Mouse (Mus musculus) embryonic facial prominence, embryonic 10.5 days (tissue): ENCODE results near the gene Gstp3. TPM values are rescaled to one million over a fixed set of nuclear protein-coding genes. Genes with fewer than 3 reads are reported as not detected.
"Not testable (repeated sequence)": the region's sequence is repeated elsewhere in the genome, so short reads cannot be mapped to it uniquely, and the experiment has no call there.

ENCODE experiments used
- DNase-seq: peaks from one replicate; pipeline ENCODE4 v3.0.0-alpha.2; 2017; ENCODE audit warnings: low spot score
- H3K27ac ChIP-seq: fragments of 300-500 bp; sonication (generic); replicated peaks from 2 replicates; pipeline ENCODE4 v1.5.1; 2016; ENCODE audit warnings: mild to moderate bottlenecking
- H3K27me3 ChIP-seq: fragments of 300-500 bp; sonication (generic); replicated peaks from 2 replicates; pipeline ENCODE4 v1.6.1; 2016; ENCODE audit warnings: low read depth, mild to moderate bottlenecking; ENCODE audit not compliant: poor library complexity, severe bottlenecking
- H3K36me3 ChIP-seq: fragments of 300-500 bp; sonication (generic); replicated peaks from 2 replicates; pipeline ENCODE4 v1.6.1; 2016; ENCODE audit warnings: mild to moderate bottlenecking, moderate library complexity
- H3K4me1 ChIP-seq: fragments of 300-500 bp; sonication (generic); 2 replicates; pipeline ENCODE4 v1.6.1; 2016
- H3K4me3 ChIP-seq: fragments of 300-500 bp; sonication (generic); 2 replicates; pipeline ENCODE4 v1.5.1; 2016; ENCODE audit warnings: mild to moderate bottlenecking, moderate library complexity
- H3K9me3 ChIP-seq: fragments of 300-500 bp; sonication (generic); 2 replicates; pipeline ENCODE4 v1.6.1; 2016; ENCODE audit warnings: mild to moderate bottlenecking
- WGBS: fragments of 180-500 bp; shearing (Covaris S2); methylation state at CpG from one replicate; pipeline ENCODE4 v1.1.7; 2016; 5-methylcytosine and 5-hydroxymethylcytosine counted together
- polyA plus RNA-seq: library from polyadenylated mRNA; unstranded; fragments of >200 nt; fragmentation: Nextera tagmentation; extraction: Ambion mirVana; gene quantifications from 2 replicates; pipeline ENCODE4 v1.2.1, GENCODE M21; 2016

Gene Gstp3
- polyA plus RNA-seq, 1 experiment from 2014 or later = not detected

DNA sequence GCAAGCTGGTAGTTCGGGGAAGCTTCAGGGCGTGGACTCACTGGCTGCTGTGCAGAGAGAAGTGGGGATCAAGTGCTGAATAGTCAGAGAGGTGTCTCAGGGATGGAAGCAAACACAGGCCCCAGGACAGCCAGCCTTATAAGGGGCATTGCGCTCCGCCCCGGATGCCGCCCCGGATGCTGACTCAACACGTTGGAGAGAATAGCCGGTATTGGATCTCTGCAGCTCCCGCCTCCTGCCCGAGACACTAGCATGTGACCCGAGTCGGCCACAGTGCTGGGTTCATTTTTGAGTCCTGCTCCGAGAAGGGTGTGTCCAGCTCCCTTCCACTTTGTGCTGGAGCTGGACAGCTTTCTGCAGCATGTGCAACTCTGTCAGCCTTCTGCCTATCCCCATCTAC is 17.2 kb downstream of the Gstp3 start:
- H3K9me3 ChIP-seq = no peaks in the 10 kb centered on the region
- 81% methylated on average over 14 of the region's 14 CpGs for WGBS
- H3K27ac ChIP-seq = no peak overlapping the region
- H3K27me3 ChIP-seq = no peaks in the 10 kb centered on the region
- no peak for DNase-seq
- H3K4me3 ChIP-seq = no peak overlapping the region
- peaks cover 21% of the 10 kb centered on the region for H3K4me1 ChIP-seq
- H3K36me3 ChIP-seq = no peaks in the 10 kb centered on the region

DNA sequence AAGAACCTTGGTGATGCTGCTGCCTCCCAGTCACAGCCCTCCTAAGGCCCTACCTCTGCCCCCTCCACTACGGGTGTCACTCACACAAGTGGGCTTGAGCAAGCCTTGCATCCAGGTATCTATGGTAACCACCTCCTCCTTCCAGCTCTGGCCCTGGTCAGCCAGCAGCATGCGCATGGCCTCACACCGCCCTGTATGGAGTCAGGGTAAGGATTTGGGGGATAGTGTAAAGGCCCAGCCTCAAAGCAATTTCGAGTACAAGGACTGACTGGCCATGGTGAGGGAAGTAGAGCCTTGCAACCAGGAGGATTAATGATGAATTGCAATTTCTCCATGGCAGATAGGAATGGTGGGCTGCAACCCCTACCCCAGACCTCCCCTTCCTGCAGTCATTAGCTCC is 17.9 kb downstream of the Gstp3 start:
- H3K4me1 ChIP-seq = peaks cover 25% of the 10 kb centered on the region
- H3K36me3 ChIP-seq, H3K9me3 ChIP-seq, H3K27me3 ChIP-seq, H3K27ac ChIP-seq, H3K4me3 ChIP-seq, DNase-seq: not testable (repeated sequence)
- WGBS = 88% methylated on average over 4 of the region's 4 CpGs

- H3K36me3 ChIP-seq, H3K27ac ChIP-seq, DNase-seq, H3K9me3 ChIP-seq, H3K27me3 ChIP-seq, H3K4me3 ChIP-seq: not testable (repeated sequence)
- H3K4me1 ChIP-seq = peaks cover 30% of the 10 kb centered on the region
- 88% methylated on average over 5 of the region's 5 CpGs for WGBS
These were observed 18.4 kb downstream of the Gstp3 start for GRCm38 (mm10) chr19:4040941-4041340.

DNA sequence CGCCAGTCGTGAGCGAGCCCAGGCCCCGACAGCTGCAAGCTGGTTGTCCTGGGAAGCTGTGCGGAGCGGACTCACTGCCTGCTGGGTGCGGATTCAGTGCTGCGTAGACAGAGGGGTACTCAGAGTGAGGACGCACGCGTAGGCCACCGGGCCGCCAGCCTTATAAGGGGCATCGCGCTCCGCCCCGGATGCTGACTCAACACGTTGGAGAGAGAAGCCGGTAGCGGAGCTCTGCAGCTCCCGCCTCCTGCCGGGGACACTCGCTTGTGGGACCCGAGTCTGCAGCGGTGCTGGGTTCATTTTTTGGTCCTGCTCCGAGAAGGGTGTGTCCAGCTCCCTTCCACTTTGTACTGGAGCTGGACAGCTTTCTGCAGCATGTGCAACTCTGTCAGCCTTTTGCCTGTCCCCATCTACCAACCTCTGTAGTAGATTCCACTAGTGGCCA is 21.6 kb downstream of the Gstp3 start, which contains the start of gene Gstp1:
Gene Gstp1 (minus strand): TSS at position 198 of the 445 bp plus-strand sequence.
- peak; percentile 87 for DNase-seq
- Histone ChIP-seq H3K36me3 (peaks cover 13% of the 10 kb centered on the region), H3K27me3 (no peaks in the 10 kb centered on the region), H3K27ac (peak within 1 kb of the TSS; percentile 92), H3K9me3 (no peaks in the 10 kb centered on the region), H3K4me1 (peaks cover 27% of the 10 kb centered on the region), H3K4me3 (peak within 1 kb of the TSS; percentile 73)
- 0% methylated on average over 26 of the region's 26 CpGs for WGBS

DNA sequence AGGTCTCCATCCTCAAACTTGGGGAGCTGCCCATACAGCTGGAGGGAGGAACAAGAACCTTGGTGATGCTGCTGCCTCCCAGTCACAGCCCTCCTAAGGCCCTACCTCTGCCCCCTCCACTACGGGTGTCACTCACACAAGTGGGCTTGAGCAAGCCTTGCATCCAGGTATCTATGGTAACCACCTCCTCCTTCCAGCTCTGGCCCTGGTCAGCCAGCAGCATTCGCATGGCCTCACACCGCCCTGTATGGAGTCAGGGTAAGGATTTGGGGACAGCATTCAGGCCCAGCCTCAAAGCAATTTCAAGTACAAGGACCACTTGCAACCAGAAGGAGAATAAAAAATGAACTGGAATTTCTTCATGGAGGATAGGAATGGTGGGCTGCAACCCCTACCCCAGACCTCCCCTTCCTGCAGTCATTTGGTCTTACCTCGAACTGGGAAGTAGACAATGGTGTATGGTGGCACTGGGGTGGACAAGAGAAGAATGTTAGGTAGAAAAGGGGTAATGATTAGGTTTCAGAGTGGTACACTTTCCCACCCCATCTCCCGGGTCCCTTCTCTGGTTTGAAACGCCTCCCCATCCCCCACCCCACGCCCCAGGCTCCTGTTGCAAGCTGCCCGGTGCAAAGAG is 22.1 kb downstream of the Gstp3 start:
- H3K27ac ChIP-seq = peak overlapping the region; percentile 92

GRCm38 (mm10) chr19:4036327-4037045 is 22.9 kb downstream of the Gstp3 start:
- peak overlapping the region; percentile 27; the same call in 1 of the 2 replicates for H3K4me3 ChIP-seq
- H3K27ac ChIP-seq = peak overlapping the region; percentile 41; the same call in 1 of the 2 replicates
- H3K27me3 ChIP-seq = no peaks in the 10 kb centered on the region
- H3K4me1 ChIP-seq = peaks cover 24% of the 10 kb centered on the region
- H3K36me3 ChIP-seq = peaks cover 13% of the 10 kb centered on the region
- 74% methylated on average over 12 of the region's 12 CpGs for WGBS
- DNase-seq = no peak
- H3K9me3 ChIP-seq = no peaks in the 10 kb centered on the region

More for the DNA sequence above, 22.1 kb downstream of the Gstp3 start:
- peaks cover 27% of the 10 kb centered on the region for H3K4me1 ChIP-seq
- peak overlapping the region; percentile 73 for H3K4me3 ChIP-seq
- DNase-seq, H3K27me3 ChIP-seq, H3K9me3 ChIP-seq: not testable (repeated sequence)
- H3K36me3 ChIP-seq = peaks cover 13% of the 10 kb centered on the region
- WGBS = 31% methylated on average over 8 of the region's 8 CpGs

DNA sequence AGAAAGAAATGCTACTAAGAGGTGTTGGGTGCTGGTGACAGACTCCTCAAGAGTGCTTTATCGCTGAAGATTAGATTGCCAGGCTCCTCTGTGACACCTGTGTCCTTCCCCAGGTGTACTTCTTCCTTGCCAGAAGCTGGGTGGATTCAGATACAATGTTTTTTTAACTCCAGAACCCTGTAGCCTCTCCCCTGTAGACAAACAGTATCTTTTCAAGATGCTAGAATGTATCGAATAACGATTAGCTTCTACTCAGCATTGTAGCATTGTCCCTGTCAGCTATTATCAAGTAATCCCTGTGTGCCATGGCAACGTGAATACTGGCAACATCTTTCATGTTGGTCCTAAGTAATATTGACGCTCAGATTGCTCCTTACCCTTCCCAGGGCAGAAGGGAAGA is 25.6 kb downstream of the Gstp3 start:
- Histone ChIP-seq H3K27me3 (no peaks in the 10 kb centered on the region), H3K4me1 (peaks cover 24% of the 10 kb centered on the region), H3K27ac (no peak overlapping the region), H3K4me3 (no peak overlapping the region), H3K9me3 (no peaks in the 10 kb centered on the region), H3K36me3 (peaks cover 13% of the 10 kb centered on the region)
- WGBS = 69% methylated on average over 5 of the region's 5 CpGs
- DNase-seq = no peak

GRCm38 (mm10) chr19:4033298-4033697 is 26.1 kb downstream of the Gstp3 start:
- no peak for DNase-seq
- Histone ChIP-seq H3K27ac (no peak overlapping the region), H3K9me3 (no peaks in the 10 kb centered on the region), H3K36me3 (peaks cover 13% of the 10 kb centered on the region), H3K4me3 (no peak overlapping the region), H3K27me3 (no peaks in the 10 kb centered on the region), H3K4me1 (peaks cover 22% of the 10 kb centered on the region)
- 79% methylated on average over 3 of the region's 3 CpGs for WGBS

DNA sequence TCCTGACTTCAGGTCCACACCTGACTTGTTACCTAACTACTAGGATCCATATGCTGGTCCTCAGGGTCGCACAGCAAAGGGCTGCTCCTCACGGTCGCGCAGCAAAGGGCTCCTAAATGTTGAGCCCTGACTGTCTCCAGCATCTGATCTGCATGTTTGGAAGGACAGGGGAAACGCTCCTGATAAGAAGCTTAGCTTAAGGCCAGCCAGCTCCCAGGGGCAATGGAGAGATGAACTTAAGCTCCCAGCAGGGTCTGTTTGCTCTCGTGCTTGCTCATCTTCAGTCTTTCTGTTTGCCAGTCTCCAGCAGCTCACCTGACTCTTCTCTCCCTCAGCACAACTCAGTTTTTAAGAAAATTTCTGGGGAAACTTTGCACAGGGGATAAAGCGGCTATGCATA is 26.7 kb downstream of the Gstp3 start:
- no peak for DNase-seq
- Histone ChIP-seq H3K36me3 (peaks cover 13% of the 10 kb centered on the region), H3K4me1 (peaks cover 16% of the 10 kb centered on the region), H3K27ac (no peak overlapping the region), H3K9me3 (no peaks in the 10 kb centered on the region), H3K4me3 (no peak overlapping the region), H3K27me3 (no peaks in the 10 kb centered on the region)
- WGBS = 56% methylated on average over 7 of the region's 7 CpGs

DNA sequence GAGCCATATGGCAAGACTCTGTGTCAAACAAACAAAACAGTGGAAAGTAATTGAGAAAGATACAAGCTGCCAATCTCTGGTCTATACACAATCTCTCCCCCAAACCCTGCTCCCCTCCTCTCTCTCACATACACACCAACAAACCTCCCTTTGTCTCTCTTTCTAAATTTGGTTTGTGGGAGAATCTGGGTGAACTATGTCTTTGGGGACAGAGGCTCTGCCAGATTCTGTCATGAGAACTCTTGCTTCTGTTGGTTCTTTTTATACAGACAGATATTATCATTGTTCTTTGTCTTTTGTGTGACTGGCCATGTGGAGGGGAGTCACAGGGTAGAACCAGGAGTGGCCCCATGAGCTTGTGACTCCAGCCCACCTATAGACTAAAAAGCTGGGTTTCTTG is 31.8 kb downstream of the Gstp3 start:
- no peak for DNase-seq
- Histone ChIP-seq H3K4me3 (no peak overlapping the region), H3K27me3 (no peaks in the 10 kb centered on the region), H3K9me3 (peaks cover 6% of the 10 kb centered on the region; the same call in 1 of the 2 replicates), H3K36me3 (no peaks in the 10 kb centered on the region), H3K27ac (no peak overlapping the region), H3K4me1 (peaks cover 5% of the 10 kb centered on the region)

DNA sequence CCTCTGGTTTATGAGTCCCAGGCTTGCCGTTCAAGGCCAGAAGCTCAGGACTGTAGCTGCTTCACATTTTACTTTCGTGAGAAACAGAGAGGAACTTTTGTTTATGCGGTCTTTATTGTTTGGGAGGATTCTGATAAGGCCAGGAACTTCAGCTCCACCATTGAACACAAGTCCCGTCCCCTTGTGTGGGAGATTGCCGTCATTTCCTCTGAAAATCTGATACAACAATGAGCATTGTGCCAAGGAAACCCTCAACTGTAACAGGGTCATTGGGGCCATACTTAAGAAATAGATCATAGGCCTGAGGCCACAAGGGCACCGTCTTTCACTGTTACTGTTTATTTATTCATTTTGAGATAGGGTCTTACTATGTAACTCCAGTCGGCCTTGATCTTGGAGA is 36.2 kb downstream of the Gstp3 start:
- Histone ChIP-seq H3K27ac (no peak overlapping the region), H3K4me3 (no peak overlapping the region), H3K36me3 (no peaks in the 10 kb centered on the region), H3K27me3 (no peaks in the 10 kb centered on the region), H3K9me3 (peaks cover 6% of the 10 kb centered on the region; the same call in 1 of the 2 replicates), H3K4me1 (peaks cover 17% of the 10 kb centered on the region)
- 77% methylated on average over 7 of the region's 7 CpGs for WGBS
- DNase-seq = no peak

- H3K4me1 ChIP-seq = peaks cover 23% of the 10 kb centered on the region; the same call in 1 of the 2 replicates
These were observed 40.4 kb downstream of the Gstp3 start for GRCm38 (mm10) chr19:4018743-4019583.

More at GRCm38 (mm10) chr19:4018743-4019583, 40.4 kb downstream of the Gstp3 start:
- Histone ChIP-seq H3K27me3 (no peaks in the 10 kb centered on the region), H3K9me3 (no peaks in the 10 kb centered on the region), H3K4me3 (no peak overlapping the region), H3K27ac (peak overlapping the region; percentile 57), H3K36me3 (no peaks in the 10 kb centered on the region)
- DNase-seq = peak; percentile 70
- WGBS = 37% methylated on average over 18 of the region's 18 CpGs
